8 mouse cellular contexts compared by ENCODE assay signal in genomic region chr9:25150791-25151610, GRCm38 (mm10). TPM values are rescaled to one million over a fixed set of nuclear protein-coding genes. Genes with fewer than 3 reads are reported as not detected.
DNase-seq lines count a peak whose midpoint lies in the region; ATAC-seq lines count a peak whose summit lies in the region.

No protein-coding gene starts in this region.

- no peaks in the 10 kb centered on the region for H3K9me3 ChIP-seq in hindbrain, embryonic 11.5 days (ENCODE audit: control insufficient read depth, low read length)
- no peaks in the 10 kb centered on the region for H3K9me3 ChIP-seq in limb, embryonic 10.5 days (replicated peaks)

- H3K36me3 ChIP-seq in hindbrain, embryonic 11.5 days (ENCODE audit: control insufficient read depth, insufficient read depth, low read length) = no peaks in the 10 kb centered on the region
- H3K36me3 ChIP-seq in limb, embryonic 10.5 days = 0 out of 2 replicates have a peak, but pooled peaks cover 6% of the 10 kb centered on the region

- H3K4me3 ChIP-seq in hindbrain, embryonic 11.5 days (ENCODE audit: low read depth, low read length) = peak overlapping the region; percentile 92
- H3K4me3 ChIP-seq in limb, embryonic 10.5 days = peak overlapping the region; percentile 94

- peak overlapping the region; percentile 65 for H3K4me2 ChIP-seq in hindbrain, embryonic 11.5 days (replicated peaks; ENCODE audit: low read depth, low read length)

- H3K27ac ChIP-seq in hindbrain, embryonic 11.5 days (ENCODE audit: low read depth, low read length) = peak overlapping the region; percentile 99
- peak overlapping the region; percentile 98 for H3K27ac ChIP-seq in limb, embryonic 10.5 days

- under 1% methylated on average over 57 of the region's 73 CpGs for WGBS in hindbrain, embryonic 11.5 days
- WGBS in limb, embryonic 10.5 days = under 1% methylated on average over 73 of the region's 73 CpGs

- H3K4me1 ChIP-seq in hindbrain, embryonic 11.5 days (replicated peaks; ENCODE audit: control insufficient read depth, insufficient read depth, low read length) = no peaks in the 10 kb centered on the region
- H3K4me1 ChIP-seq in limb, embryonic 10.5 days = peaks cover 24% of the 10 kb centered on the region

- peak; percentile 52 for ATAC-seq in erythroid progenitor cell, adult 5-6 weeks (replicated peaks; ENCODE audit: low FRiP score, poor library complexity, severe bottlenecking)
- peak; percentile 77 for ATAC-seq in hindbrain, embryonic 11.5 days (ENCODE audit: low FRiP score)

- H3K27me3 ChIP-seq in hindbrain, embryonic 11.5 days (ENCODE audit: control insufficient read depth, insufficient read depth, low read length) = no peaks in the 10 kb centered on the region
- H3K27me3 ChIP-seq in limb, embryonic 10.5 days (ENCODE audit: low read depth, poor library complexity, severe bottlenecking) = no peaks in the 10 kb centered on the region

- DNase-seq in ES-CJ7 (ENCODE audit: low read depth, low spot score) = peak; percentile 9
- DNase-seq in adrenal gland, postnatal 14 days = peak; percentile 88
- DNase-seq in hindbrain, embryonic 11.5 days (ENCODE audit: low spot score) = no peak
- peak; percentile 83 for DNase-seq in limb, embryonic 10.5 days (ENCODE audit: low spot score)
- DNase-seq in mesoderm, embryonic 11.5 days (ENCODE audit: low read depth, low spot score) = peak; percentile 44
- peak; percentile 63 for DNase-seq in spleen, adult 12 weeks (ENCODE audit: low spot score)
- DNase-seq in retina, postnatal 1 day = no peak

- H3K9ac ChIP-seq in hindbrain, embryonic 11.5 days (ENCODE audit: low read depth, low read length) = peak overlapping the region; percentile 95

RNA-seq across cellular contexts. Expression of gene Herpud2, which starts 0.6 kb away (rescaled TPM):
- 39.8 and 45.1 TPM in 2 replicates for total RNA-seq in adrenal gland, postnatal 14 days (2021)
- total RNA-seq in erythroid progenitor cell, adult 5-6 weeks (2015; ENCODE audit: low replicate concordance) = 27.0 and 38.6 TPM in 2 replicates
- 22.3 and 26.6 TPM in 2 replicates for total RNA-seq in erythroid progenitor cell, adult 5-6 weeks (2017; ENCODE audit: low replicate concordance)
- polyA plus RNA-seq in hindbrain, embryonic 11.5 days (2014; fragmentation: Nextera tagmentation; extraction: Ambion mirVana) = 32.0 and 32.8 TPM in 2 replicates
- polyA plus RNA-seq in limb, embryonic 10.5 days (2016; fragmentation: Nextera tagmentation; extraction: Ambion mirVana) = 21.0 and 26.0 TPM in 2 replicates

Comparison
In these comparisons a context has a peak if more than half of its experiments do, and no peak if none do; other contexts are left out.
1. DNase-seq: peak in ES-CJ7 (single experiment), adrenal gland, postnatal 14 days (single experiment), limb, embryonic 10.5 days (single experiment), mesoderm, embryonic 11.5 days (single experiment) and spleen, adult 12 weeks (single experiment); none in hindbrain, embryonic 11.5 days (single experiment) and retina, postnatal 1 day (single experiment).